ENCODE assay signal across 25 mouse cellular contexts in genomic region chr1:69708571-69708970, GRCm38 (mm10). TPM values are rescaled to one million over a fixed set of nuclear protein-coding genes. Genes with fewer than 3 reads are reported as not detected.
DNase-seq lines count a peak whose midpoint lies in the region; ATAC-seq and TF ChIP-seq lines count a peak whose summit lies in the region.
"Had no signal": no experiment of that assay in that cellular context is flagged by ENCODE, and none has a peak within 500 bp of the region (broad histone marks: within the 10 kb centered on the region; RNA-seq: fewer than 3 reads in every experiment).

No protein-coding gene starts in this region.

- H3K4me3 ChIP-seq in forebrain, embryonic 14.5 days (ENCODE audit: low read depth, low read length), result no peak overlapping the region
- H3K4me3 ChIP-seq in forebrain, embryonic 15.5 days, result no peak overlapping the region
- no peak overlapping the region for H3K4me3 ChIP-seq in forebrain, postnatal 0 days (ENCODE audit: low read depth, low read length)
- no peak overlapping the region for H3K4me3 ChIP-seq in forebrain, embryonic 13.5 days
- H3K4me3 ChIP-seq: embryonic facial prominence, embryonic 13.5 days; embryonic facial prominence, embryonic 15.5 days; erythroblast, embryonic 14.5 days; forebrain, embryonic 10.5 days had no signal

- TF ChIP-seq CTCF in forebrain, postnatal 0 days (IDR thresholded peaks at IDR 0.05; ENCODE audit: low read depth), result no peak
- TF ChIP-seq CTCF in brain, embryonic 14.5 days (IDR thresholded peaks at IDR 0.05; ENCODE audit: borderline replicate concordance, extremely low read depth, insufficient read depth, insufficient read length), result no peak

- no peak overlapping the region for H3K27ac ChIP-seq in forebrain, embryonic 14.5 days (ENCODE audit: low read depth, low read length)
- H3K27ac ChIP-seq in forebrain, embryonic 15.5 days (replicated peaks), result no peak overlapping the region
- no peak overlapping the region for H3K27ac ChIP-seq in forebrain, postnatal 0 days (ENCODE audit: low read depth, low read length)
- H3K27ac ChIP-seq in forebrain, embryonic 13.5 days, result no peak overlapping the region
- H3K27ac ChIP-seq: embryonic facial prominence, embryonic 13.5 days; embryonic facial prominence, embryonic 15.5 days; forebrain, embryonic 10.5 days had no signal

- no peak overlapping the region for H3K4me2 ChIP-seq in forebrain, embryonic 14.5 days (ENCODE audit: low read length)
- H3K4me2 ChIP-seq in forebrain, embryonic 15.5 days (replicated peaks), result no peak overlapping the region
- no peak overlapping the region for H3K4me2 ChIP-seq in forebrain, postnatal 0 days (ENCODE audit: low read depth)
- H3K4me2 ChIP-seq in forebrain, embryonic 13.5 days, result no peak overlapping the region
- H3K4me2 ChIP-seq: embryonic facial prominence, embryonic 13.5 days; embryonic facial prominence, embryonic 15.5 days had no signal

- WGBS in forebrain, embryonic 14.5 days, result 37% methylated on average over 1 of the region's 1 CpGs
- WGBS in forebrain, embryonic 15.5 days, result 35% methylated on average over 1 of the region's 1 CpGs
- 33% methylated on average over 1 of the region's 1 CpGs for WGBS in forebrain, postnatal 0 days
- 38% methylated on average over 1 of the region's 1 CpGs for WGBS in forebrain, embryonic 13.5 days

- DNase-seq in forebrain, embryonic 14.5 days (ENCODE audit: low spot score), result peak; percentile 46
- DNase-seq in forebrain, postnatal 0 days, result peak; percentile 18
- DNase-seq in brain, embryonic 14.5 days (ENCODE audit: low read depth), result peak; percentile 73
- DNase-seq: adrenal gland, adult 8-10 months; adrenal gland, postnatal 14 days; adrenal gland, postnatal 36 days; B cell, adult 2 months; cerebellum, adult 11 months; cerebellum, adult 18-20 months; cerebellum, adult 8-10 months; cerebellum, adult 9-11 months; cerebellum, postnatal 14 days; cerebellum, postnatal 36 days; embryo, embryonic 11 days had no signal

- no peaks in the 10 kb centered on the region for H3K27me3 ChIP-seq in forebrain, embryonic 14.5 days (replicated peaks; ENCODE audit: control insufficient read depth, insufficient read depth, low read length)
- no peaks in the 10 kb centered on the region for H3K27me3 ChIP-seq in forebrain, embryonic 15.5 days
- H3K27me3 ChIP-seq in forebrain, postnatal 0 days (ENCODE audit: insufficient read depth, low read length), result no peaks in the 10 kb centered on the region
- no peaks in the 10 kb centered on the region for H3K27me3 ChIP-seq in forebrain, embryonic 13.5 days
- H3K27me3 ChIP-seq: CH12.LX; embryonic facial prominence, embryonic 13.5 days; embryonic facial prominence, embryonic 15.5 days had no signal

- no peak overlapping the region for H3K9ac ChIP-seq in forebrain, embryonic 14.5 days (ENCODE audit: low read length)
- no peak overlapping the region for H3K9ac ChIP-seq in forebrain, embryonic 15.5 days (replicated peaks)
- no peak overlapping the region for H3K9ac ChIP-seq in forebrain, postnatal 0 days
- H3K9ac ChIP-seq in forebrain, embryonic 13.5 days, result no peak overlapping the region
- H3K9ac ChIP-seq: embryonic facial prominence, embryonic 13.5 days; embryonic facial prominence, embryonic 15.5 days had no signal

- no peak for TF ChIP-seq POLR2A in brain, embryonic 14.5 days (IDR thresholded peaks at IDR 0.05; ENCODE audit: borderline replicate concordance, extremely low read depth, insufficient read depth, insufficient read length, poor library complexity, severe bottlenecking)

- H3K36me3 ChIP-seq in forebrain, embryonic 14.5 days (ENCODE audit: control insufficient read depth, insufficient read depth, low read length), result no peaks in the 10 kb centered on the region
- H3K36me3 ChIP-seq in forebrain, embryonic 15.5 days, result no peaks in the 10 kb centered on the region
- no peaks in the 10 kb centered on the region for H3K36me3 ChIP-seq in forebrain, postnatal 0 days (ENCODE audit: insufficient read depth)
- H3K36me3 ChIP-seq in forebrain, embryonic 13.5 days (ENCODE audit: poor library complexity, severe bottlenecking), result no peaks in the 10 kb centered on the region
- H3K36me3 ChIP-seq: embryonic facial prominence, embryonic 13.5 days; embryonic facial prominence, embryonic 15.5 days; forebrain, embryonic 10.5 days; G1E had no signal

- H3K9me3 ChIP-seq in forebrain, embryonic 14.5 days (replicated peaks; ENCODE audit: control insufficient read depth, low read length), result no peaks in the 10 kb centered on the region
- H3K9me3 ChIP-seq in forebrain, embryonic 15.5 days, result no peaks in the 10 kb centered on the region
- no peaks in the 10 kb centered on the region for H3K9me3 ChIP-seq in forebrain, postnatal 0 days (ENCODE audit: low read length)
- no peaks in the 10 kb centered on the region for H3K9me3 ChIP-seq in forebrain, embryonic 13.5 days (replicated peaks)
- H3K9me3 ChIP-seq: embryonic facial prominence, embryonic 13.5 days; embryonic facial prominence, embryonic 15.5 days; forebrain, embryonic 10.5 days; G1E had no signal

- ATAC-seq in forebrain, embryonic 14.5 days, result no peak
- ATAC-seq in forebrain, embryonic 15.5 days (replicated peaks), result no peak
- peak; percentile 87 for ATAC-seq in forebrain, postnatal 0 days
- ATAC-seq in forebrain, embryonic 13.5 days, result no peak
- ATAC-seq: activated CD4-positive, CD25-positive, alpha-beta regulatory T cell, adult 4 months; CD4-positive, CD25-positive, alpha-beta regulatory T cell, adult 4 months; Patski had no signal

- no peaks in the 10 kb centered on the region for H3K4me1 ChIP-seq in forebrain, embryonic 14.5 days (ENCODE audit: control insufficient read depth, insufficient read depth, low read length)
- no peaks in the 10 kb centered on the region for H3K4me1 ChIP-seq in forebrain, embryonic 15.5 days
- 0 out of 2 replicates have a peak, but pooled peaks cover 6% of the 10 kb centered on the region for H3K4me1 ChIP-seq in forebrain, postnatal 0 days (ENCODE audit: insufficient read depth)
- H3K4me1 ChIP-seq in forebrain, embryonic 13.5 days, result no peaks in the 10 kb centered on the region
- H3K4me1 ChIP-seq: embryonic facial prominence, embryonic 13.5 days; embryonic facial prominence, embryonic 15.5 days; forebrain, embryonic 10.5 days had no signal

RNA-seq across cellular contexts. Expression of gene Ikzf2, which starts 21.5 kb away (rescaled TPM):
- 1.7 and 3.3 TPM in 2 replicates for polyA plus RNA-seq in forebrain, embryonic 14.5 days (2014; fragmentation: Nextera tagmentation; extraction: Ambion mirVana)
- 4.7 and 4.9 TPM in 2 replicates for polyA plus RNA-seq in forebrain, embryonic 15.5 days (2015; fragmentation: Nextera tagmentation; extraction: Ambion mirVana)
- 6.5 and 7.3 TPM in 2 replicates for total RNA-seq in forebrain, postnatal 0 days (2014; rRNA removed)
- polyA plus RNA-seq in forebrain, postnatal 0 days (2015; fragmentation: Nextera tagmentation; extraction: Ambion mirVana), result 0.72 and 1.8 TPM in 2 replicates
- 3.8 and 4.5 TPM in 2 replicates for polyA plus RNA-seq in forebrain, embryonic 13.5 days (2015; fragmentation: Nextera tagmentation; extraction: Ambion mirVana)
- 2.3 and 3.3 TPM in 2 replicates for polyA plus RNA-seq in brain, embryonic 14.5 days (2012; rRNA removed)
- total RNA-seq: CH12.LX had no signal

Comparison
In these comparisons a context has a peak if more than half of its experiments do, and no peak if none do; other contexts are left out.
1. DNase-seq: peak in every context shown above with its lines; median percentile 73 in brain, embryonic 14.5 days; 46 in forebrain, embryonic 14.5 days; 18 in forebrain, postnatal 0 days.